Mouse (Mus musculus): ENCODE measurements around the gene Mbl2.
A peak's percentile ranks its signal among the peaks of the same experiment; 100 is the strongest.
"Not testable (repeated sequence)": the region's sequence is repeated elsewhere in the genome, so short reads cannot be mapped to it uniquely, and the experiment has no call there.

Gene Mbl2

GRCm38 (mm10) chr19:30214026-30214425, 18.7 kb upstream of the Mbl2 start:
- peaks cover 25% of the 10 kb centered on the region for H3K4me1 ChIP-seq (replicated peaks; ENCODE audit: low read depth, low read length)
- no peaks in the 10 kb centered on the region for H3K9me3 ChIP-seq (ENCODE audit: low read length)
- H3K36me3 ChIP-seq (ENCODE audit: insufficient read depth, low read length), result no peaks in the 10 kb centered on the region
- peaks cover 3% of the 10 kb centered on the region; the same call in 1 of the 2 replicates for H3K27me3 ChIP-seq (ENCODE audit: insufficient read depth, low read length)
- H3K4me3 ChIP-seq (replicated peaks; ENCODE audit: low read length), result no peak overlapping the region
- TF ChIP-seq CTCF (conservative IDR thresholded peaks at IDR 0.05; ENCODE audit: low read length), result no peak

- not testable (repeated sequence) for H3K27me3 ChIP-seq (ENCODE audit: insufficient read depth, low read length); H3K9me3 ChIP-seq (ENCODE audit: low read length); H3K4me3 ChIP-seq (replicated peaks; ENCODE audit: low read length); H3K36me3 ChIP-seq (ENCODE audit: insufficient read depth, low read length)
- peaks cover 21% of the 10 kb centered on the region for H3K4me1 ChIP-seq (replicated peaks; ENCODE audit: low read depth, low read length)
Observed at GRCm38 (mm10) chr19:30215736-30216135, 17.0 kb upstream of the Mbl2 start.

- H3K27me3 ChIP-seq (ENCODE audit: insufficient read depth, low read length), result peaks cover 3% of the 10 kb centered on the region; the same call in 1 of the 2 replicates
- H3K36me3 ChIP-seq (ENCODE audit: insufficient read depth, low read length), result no peaks in the 10 kb centered on the region
- H3K4me3 ChIP-seq (replicated peaks; ENCODE audit: low read length), result no peak overlapping the region
- peaks cover 21% of the 10 kb centered on the region for H3K4me1 ChIP-seq (replicated peaks; ENCODE audit: low read depth, low read length)
- TF ChIP-seq CTCF (conservative IDR thresholded peaks at IDR 0.05; ENCODE audit: low read length) (no peak), NANOG (IDR thresholded peaks at IDR 0.05; ENCODE audit: borderline replicate concordance, low read length) (no peak), POU5F1 (IDR thresholded peaks at IDR 0.05; ENCODE audit: borderline replicate concordance, low read length) (no peak)
- peaks cover 4% of the 10 kb centered on the region for H3K9me3 ChIP-seq (ENCODE audit: low read length)
Observed at GRCm38 (mm10) chr19:30216186-30216585, 16.6 kb upstream of the Mbl2 start.

GRCm38 (mm10) chr19:30217335-30217734, 15.4 kb upstream of the Mbl2 start:
- Histone ChIP-seq H3K9me3 (ENCODE audit: low read length) (peaks cover 11% of the 10 kb centered on the region), H3K4me3 (replicated peaks; ENCODE audit: low read length) (no peak overlapping the region), H3K36me3 (ENCODE audit: insufficient read depth, low read length) (no peaks in the 10 kb centered on the region), H3K4me1 (replicated peaks; ENCODE audit: low read depth, low read length) (peaks cover 21% of the 10 kb centered on the region), H3K27me3 (ENCODE audit: insufficient read depth, low read length) (peaks cover 3% of the 10 kb centered on the region; the same call in 1 of the 2 replicates)
- TF ChIP-seq CTCF (conservative IDR thresholded peaks at IDR 0.05; ENCODE audit: low read length) (peak; percentile 100), POU5F1 (IDR thresholded peaks at IDR 0.05; ENCODE audit: borderline replicate concordance, low read length) (no peak), NANOG (IDR thresholded peaks at IDR 0.05; ENCODE audit: borderline replicate concordance, low read length) (no peak)

GRCm38 (mm10) chr19:30222593-30222992, 10.1 kb upstream of the Mbl2 start:
- peaks cover 11% of the 10 kb centered on the region for H3K4me1 ChIP-seq (replicated peaks; ENCODE audit: low read depth, low read length)
- not testable (repeated sequence) for H3K4me3 ChIP-seq (replicated peaks; ENCODE audit: low read length); H3K27me3 ChIP-seq (ENCODE audit: insufficient read depth, low read length)

GRCm38 (mm10) chr19:30229477-30229876, 3.3 kb upstream of the Mbl2 start:
- H3K9me3 ChIP-seq (ENCODE audit: low read length), result no peaks in the 10 kb centered on the region
- H3K4me1 ChIP-seq (replicated peaks; ENCODE audit: low read depth, low read length), result no peaks in the 10 kb centered on the region
- no peak for TF ChIP-seq POU5F1 (IDR thresholded peaks at IDR 0.05; ENCODE audit: borderline replicate concordance, low read length)
- no peak for TF ChIP-seq NANOG (IDR thresholded peaks at IDR 0.05; ENCODE audit: borderline replicate concordance, low read length)
- no peaks in the 10 kb centered on the region for H3K36me3 ChIP-seq (ENCODE audit: insufficient read depth, low read length)
- H3K4me3 ChIP-seq (replicated peaks; ENCODE audit: low read length), result no peak overlapping the region
- no peaks in the 10 kb centered on the region for H3K27me3 ChIP-seq (ENCODE audit: insufficient read depth, low read length)

More at GRCm38 (mm10) chr19:30222593-30222992, 10.1 kb upstream of the Mbl2 start:
- H3K36me3 ChIP-seq (ENCODE audit: insufficient read depth, low read length), result not testable (repeated sequence)
- peaks cover 25% of the 10 kb centered on the region for H3K9me3 ChIP-seq (ENCODE audit: low read length)

GRCm38 (mm10) chr19:30234416-30234815, 1.7 kb downstream of the Mbl2 start:
- H3K9me3 ChIP-seq (ENCODE audit: low read length), result no peaks in the 10 kb centered on the region
- no peaks in the 10 kb centered on the region for H3K4me1 ChIP-seq (replicated peaks; ENCODE audit: low read depth, low read length)
- H3K27me3 ChIP-seq (ENCODE audit: insufficient read depth, low read length), result 0 out of 2 replicates have a peak, but pooled peaks cover 3% of the 10 kb centered on the region
- no peak overlapping the region for H3K4me3 ChIP-seq (replicated peaks; ENCODE audit: low read length)
- TF ChIP-seq NANOG (IDR thresholded peaks at IDR 0.05; ENCODE audit: borderline replicate concordance, low read length) (no peak), POU5F1 (IDR thresholded peaks at IDR 0.05; ENCODE audit: borderline replicate concordance, low read length) (no peak), CTCF (conservative IDR thresholded peaks at IDR 0.05; ENCODE audit: low read length) (no peak)
- no peaks in the 10 kb centered on the region for H3K36me3 ChIP-seq (ENCODE audit: insufficient read depth, low read length)

GRCm38 (mm10) chr19:30247359-30247758, 14.6 kb downstream of the Mbl2 start:
- H3K4me1 ChIP-seq (replicated peaks; ENCODE audit: low read depth, low read length), result peaks cover 6% of the 10 kb centered on the region; the same call in 1 of the 2 replicates
- H3K27me3 ChIP-seq (ENCODE audit: insufficient read depth, low read length), result peaks cover 18% of the 10 kb centered on the region
- H3K9me3 ChIP-seq (ENCODE audit: low read length), result no peaks in the 10 kb centered on the region
- TF ChIP-seq NANOG (IDR thresholded peaks at IDR 0.05; ENCODE audit: borderline replicate concordance, low read length), result no peak
- no peak for TF ChIP-seq POU5F1 (IDR thresholded peaks at IDR 0.05; ENCODE audit: borderline replicate concordance, low read length)
- TF ChIP-seq CTCF (conservative IDR thresholded peaks at IDR 0.05; ENCODE audit: low read length), result peak; percentile 75
- H3K4me3 ChIP-seq (replicated peaks; ENCODE audit: low read length), result no peak overlapping the region
- H3K36me3 ChIP-seq (ENCODE audit: insufficient read depth, low read length), result no peaks in the 10 kb centered on the region

- no peak overlapping the region for H3K4me3 ChIP-seq (replicated peaks; ENCODE audit: low read length)
Observed at GRCm38 (mm10) chr19:30248822-30249221, 16.1 kb downstream of the Mbl2 start.

More at GRCm38 (mm10) chr19:30248822-30249221, 16.1 kb downstream of the Mbl2 start:
- Histone ChIP-seq H3K9me3 (ENCODE audit: low read length) (no peaks in the 10 kb centered on the region), H3K27me3 (ENCODE audit: insufficient read depth, low read length) (peaks cover 18% of the 10 kb centered on the region), H3K36me3 (ENCODE audit: insufficient read depth, low read length) (no peaks in the 10 kb centered on the region), H3K4me1 (replicated peaks; ENCODE audit: low read depth, low read length) (peaks cover 6% of the 10 kb centered on the region; the same call in 1 of the 2 replicates)
- TF ChIP-seq CTCF (conservative IDR thresholded peaks at IDR 0.05; ENCODE audit: low read length) (peak; percentile 70), NANOG (IDR thresholded peaks at IDR 0.05; ENCODE audit: borderline replicate concordance, low read length) (no peak)

All from E14TG2a.4 (cell line).